Mouse (Mus musculus): ENCODE measurements at regions not wholly inside any gene's neighbourhood (a gene's known extent, or its start where the extent isn't known, plus 50 kb on each side); places are given as distances from the start of the nearest gene placed in this dataset.

- TF ChIP-seq CTCF (IDR thresholded peaks at IDR 0.05; ENCODE audit: control insufficient read depth, insufficient read depth, insufficient replicate concordance, low read depth, low read length) (no peak), POLR2A (IDR thresholded peaks at IDR 0.05; ENCODE audit: control insufficient read depth, low read depth, low read length) (no peak)
Measured at GRCm38 (mm10) chr4:125191010-125191409, 63.4 kb upstream of the Zc3h12a start.

Data from testis, adult 2 months (tissue).